Mouse (Mus musculus) forebrain, embryonic 11.5 days (tissue): ENCODE measurements around the gene Cd300ld4. TPM values are rescaled to one million over a fixed set of nuclear protein-coding genes. Genes with fewer than 3 reads are reported as not detected.

Experiments
- ATAC-seq: fragments of 200-750 bp; cut with Nextera tagmentation; replicated peaks from 2 replicates; pipeline ENCODE4 v1.8.0; 2017; ENCODE audit warnings: moderate TSS enrichment; ENCODE audit not compliant: low FRiP score
- DNase-seq: peaks from one replicate; pipeline ENCODE4 v3.0.0-alpha.2; 2017; ENCODE audit warnings: low spot score
- H3K27ac ChIP-seq: fragments of 300-500 bp; sonication (generic); 2 replicates; pipeline ENCODE4 v1.5.1; 2014; ENCODE audit warnings: low read depth, low read length
- H3K27me3 ChIP-seq: fragments of 300-500 bp; sonication (generic); 2 replicates; pipeline ENCODE4 v1.6.1; 2014; ENCODE audit warnings: mild to moderate bottlenecking, low read length, mixed read lengths; ENCODE audit not compliant: control insufficient read depth, insufficient read depth
- H3K36me3 ChIP-seq: fragments of 300-500 bp; sonication (generic); 2 replicates; pipeline ENCODE4 v1.6.1; 2014; ENCODE audit warnings: mild to moderate bottlenecking, low read length, moderate library complexity, mixed read lengths; ENCODE audit not compliant: control insufficient read depth, insufficient read depth
- H3K4me1 ChIP-seq: fragments of 300-500 bp; sonication (generic); replicated peaks from 2 replicates; pipeline ENCODE4 v1.6.1; 2014; ENCODE audit warnings: low read length, mixed read lengths; ENCODE audit not compliant: control insufficient read depth, insufficient read depth
- H3K4me2 ChIP-seq: fragments of 300-500 bp; sonication (generic); 2 replicates; pipeline ENCODE4 v1.6.1; 2014; ENCODE audit warnings: low read depth, mild to moderate bottlenecking, low read length, moderate library complexity, mixed read lengths; ENCODE audit not compliant: severe bottlenecking
- H3K4me3 ChIP-seq: fragments of 300-500 bp; sonication (generic); 2 replicates; pipeline ENCODE4 v1.5.1; 2014; ENCODE audit warnings: low read depth, low read length
- H3K9ac ChIP-seq: fragments of 300-500 bp; sonication (generic); 2 replicates; pipeline ENCODE4 v1.6.1; 2014; ENCODE audit warnings: low read length
- H3K9me3 ChIP-seq: fragments of 300-500 bp; sonication (generic); 2 replicates; pipeline ENCODE4 v1.6.1; 2016; ENCODE audit warnings: low read length, mixed read lengths; ENCODE audit not compliant: control insufficient read depth
- WGBS: fragments of 180-500 bp; shearing (Covaris S2); extraction: QIAGEN DNeasy Blood & Tissue Kit; methylation state at CpG from one replicate; pipeline ENCODE4 v1.1.7; 2014; 5-methylcytosine and 5-hydroxymethylcytosine counted together
- polyA plus RNA-seq: library from polyadenylated mRNA; unstranded; fragments of >200 nt; fragmentation: Nextera tagmentation; extraction: Ambion mirVana; gene quantifications from 2 replicates; pipeline ENCODE4 v1.2.1, GENCODE M21; 2014

The Cd300ld4 gene
- polyA plus RNA-seq, 1 experiment from 2014 or later = not detected

DNA sequence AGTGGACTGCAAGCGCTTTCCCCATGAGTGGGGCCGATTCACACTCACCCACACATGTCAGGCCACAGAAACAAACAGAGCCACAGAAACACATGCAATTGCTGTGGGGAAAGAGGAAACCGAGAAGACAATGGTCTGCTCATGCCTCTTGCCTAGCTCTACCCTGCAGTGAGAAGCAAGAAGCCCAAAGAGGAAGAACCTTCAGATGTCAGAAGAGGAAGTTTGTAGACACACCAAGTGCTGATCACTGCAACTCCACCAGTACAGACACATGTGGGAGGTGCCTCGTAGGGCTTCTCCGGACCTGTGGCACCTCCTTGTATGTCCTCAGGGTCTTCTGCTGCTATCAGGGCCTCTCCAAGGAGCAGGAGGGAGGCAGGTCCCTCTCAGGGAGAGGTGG, 22.7 kb downstream of the Cd300ld4 start:
- Histone ChIP-seq H3K36me3 (no peaks in the 10 kb centered on the region), H3K9me3 (no peaks in the 10 kb centered on the region), H3K27ac (no peak overlapping the region), H3K4me1 (no peaks in the 10 kb centered on the region), H3K4me2 (no peak overlapping the region), H3K4me3 (no peak overlapping the region), H3K27me3 (no peaks in the 10 kb centered on the region), H3K9ac (no peak overlapping the region)
- 80% methylated on average over 5 of the region's 5 CpGs for WGBS
- ATAC-seq = no peak
- no peak for DNase-seq

GRCm38 (mm10) chr11:115001474-115002040, 25.3 kb downstream of the Cd300ld4 start, which contains the start of gene Cd300c2:
Gene Cd300c2, minus strand, starts transcription at chr11:115001880.
- Histone ChIP-seq H3K4me3 (no peak within 1 kb of the TSS), H3K36me3 (no peaks in the 10 kb centered on the region), H3K27ac (no peak within 1 kb of the TSS), H3K27me3 (no peaks in the 10 kb centered on the region), H3K4me1 (no peaks in the 10 kb centered on the region), H3K4me2 (no peak within 1 kb of the TSS), H3K9ac (no peak within 1 kb of the TSS), H3K9me3 (no peaks in the 10 kb centered on the region)
- DNase-seq (no peak), ATAC-seq (no peak)
- WGBS = 85% methylated on average over 7 of the region's 7 CpGs

DNA sequence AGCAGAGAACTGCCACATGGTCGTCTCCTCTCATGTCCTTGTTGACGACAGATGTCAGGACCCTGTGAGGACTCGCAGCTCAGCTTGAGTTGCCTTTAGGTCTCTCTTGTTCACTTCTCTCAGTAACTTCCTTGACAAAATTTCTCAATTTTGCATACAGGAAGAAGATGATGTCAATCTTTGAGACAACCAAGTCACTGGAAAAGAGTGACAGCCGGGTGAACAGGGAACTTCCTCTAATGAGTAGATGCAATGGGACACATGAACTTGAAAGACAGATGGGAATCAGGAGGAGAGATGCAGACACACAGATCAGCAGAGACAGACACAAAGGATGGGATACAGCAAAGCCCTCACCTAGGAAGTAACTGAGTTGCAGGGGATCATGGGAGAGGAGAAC, 37.0 kb downstream of the Cd300ld4 start, which contains the start of gene Cd300ld:
Gene Cd300ld, minus strand, starts transcription at position 130 of the 400 bp plus-strand sequence.
- no peaks in the 10 kb centered on the region for H3K36me3 ChIP-seq
- no peak for DNase-seq
- WGBS = 84% methylated on average over 4 of the region's 4 CpGs
- H3K9ac ChIP-seq = no peak within 1 kb of the TSS
- ATAC-seq = no peak
- H3K9me3 ChIP-seq = no peaks in the 10 kb centered on the region
- no peak within 1 kb of the TSS for H3K4me3 ChIP-seq
- no peak within 1 kb of the TSS for H3K27ac ChIP-seq
- no peak within 1 kb of the TSS for H3K4me2 ChIP-seq
- no peaks in the 10 kb centered on the region for H3K27me3 ChIP-seq
- no peaks in the 10 kb centered on the region for H3K4me1 ChIP-seq

DNA sequence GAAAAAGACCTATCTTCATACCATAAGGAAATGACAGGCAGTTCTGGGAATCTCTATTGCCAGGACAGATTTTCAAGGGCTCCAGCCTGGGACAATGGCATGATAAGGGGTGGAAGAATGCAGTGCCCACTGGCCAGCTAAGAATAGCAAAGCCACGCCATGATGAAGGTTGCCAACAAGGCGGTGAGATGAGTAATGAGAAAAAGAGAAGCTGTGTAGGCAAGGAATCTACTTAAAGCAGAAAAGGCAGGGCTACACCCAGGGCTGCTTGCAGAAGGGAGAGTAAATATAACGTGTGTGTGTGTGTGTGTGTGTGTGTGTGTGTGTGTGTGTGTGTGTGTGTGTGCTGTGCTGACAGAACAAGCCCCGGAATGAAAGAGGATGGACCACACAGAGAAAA, 44.9 kb downstream of the Cd300ld4 start:
- no peaks in the 10 kb centered on the region for H3K27me3 ChIP-seq
- H3K9me3 ChIP-seq = no peaks in the 10 kb centered on the region
- WGBS = 81% methylated on average over 4 of the region's 4 CpGs
- H3K4me3 ChIP-seq = no peak overlapping the region
- no peak overlapping the region for H3K27ac ChIP-seq
- H3K4me2 ChIP-seq = no peak overlapping the region
- H3K9ac ChIP-seq = no peak overlapping the region
- no peaks in the 10 kb centered on the region for H3K36me3 ChIP-seq
- no peaks in the 10 kb centered on the region for H3K4me1 ChIP-seq
- ATAC-seq (no peak), DNase-seq (no peak)

DNA sequence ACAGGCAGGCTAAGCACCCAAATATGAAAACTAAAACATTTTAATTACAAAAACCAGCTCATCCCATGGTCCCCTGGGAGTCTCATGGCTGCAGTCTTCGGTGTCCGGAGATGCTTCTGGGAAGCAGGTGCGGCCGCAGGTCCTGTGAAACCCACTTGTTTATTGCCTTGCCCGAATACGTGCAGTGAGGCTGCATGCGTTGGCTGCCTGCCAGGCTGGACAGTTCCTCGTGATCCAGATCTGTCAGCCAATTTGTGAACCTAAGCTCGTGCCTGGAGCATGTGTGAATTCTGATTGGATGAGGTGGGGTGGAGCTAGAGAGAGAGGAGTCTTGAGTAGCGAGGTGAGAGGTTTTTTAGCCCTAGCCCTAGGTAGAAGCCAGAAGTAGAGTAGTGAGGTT, 54.1 kb downstream of the Cd300ld4 start:
- H3K9ac ChIP-seq = no peak overlapping the region
- no peaks in the 10 kb centered on the region for H3K9me3 ChIP-seq
- H3K27ac ChIP-seq = no peak overlapping the region
- no peak overlapping the region for H3K4me2 ChIP-seq
- 89% methylated on average over 10 of the region's 10 CpGs for WGBS
- H3K4me1 ChIP-seq = no peaks in the 10 kb centered on the region
- ATAC-seq (no peak), DNase-seq (no peak)
- no peak overlapping the region for H3K4me3 ChIP-seq
- no peaks in the 10 kb centered on the region for H3K36me3 ChIP-seq
- no peaks in the 10 kb centered on the region for H3K27me3 ChIP-seq

Other genes with a start within 250 kb of the Cd300ld4 start
- 42.2 and 47.3 TPM in 2 replicates for gene Btbd17, start 231.1 kb downstream of the Cd300ld4 start, polyA plus RNA-seq
- not detected in 2 replicates for gene Gpr142, start 228.1 kb downstream of the Cd300ld4 start, polyA plus RNA-seq
- gene Gprc5c, start 175.9 kb downstream of the Cd300ld4 start, polyA plus RNA-seq = 14.1 and 14.4 TPM in 2 replicates
- 0.35 and 0.64 TPM in 2 replicates for gene Cd300a, start 137.0 kb downstream of the Cd300ld4 start, polyA plus RNA-seq
- gene Cd300lb, start 92.6 kb downstream of the Cd300ld4 start, polyA plus RNA-seq = 0.15 TPM in 1 of 2 replicates, not detected in the other
- gene Cd300c, start 57.9 kb downstream of the Cd300ld4 start, polyA plus RNA-seq = not detected in 2 replicates
- not detected in 2 replicates for gene Cd300ld, start 37.1 kb downstream of the Cd300ld4 start, polyA plus RNA-seq
- 0.65 and 0.77 TPM in 2 replicates for gene Cd300c2, start 25.1 kb downstream of the Cd300ld4 start, polyA plus RNA-seq
- not detected in 2 replicates for gene Cd300ld2, start 10.8 kb downstream of the Cd300ld4 start, polyA plus RNA-seq
- gene Cd300ld5, start 10.8 kb upstream of the Cd300ld4 start, polyA plus RNA-seq = not detected in 2 replicates
- not detected in 2 replicates for gene Cd300ld3, start 21.4 kb upstream of the Cd300ld4 start, polyA plus RNA-seq
- gene Cd300e, start 35.2 kb upstream of the Cd300ld4 start, polyA plus RNA-seq = not detected in 2 replicates
- gene Rab37, start 64.4 kb upstream of the Cd300ld4 start, polyA plus RNA-seq = 0.83 and 0.98 TPM in 2 replicates
- not detected in 2 replicates for gene Cd300lf, start 107.0 kb upstream of the Cd300ld4 start, polyA plus RNA-seq
- gene Slc9a3r1, start 136.3 kb upstream of the Cd300ld4 start, polyA plus RNA-seq = 34.3 and 35.2 TPM in 2 replicates
- gene Tmem104, start 160.5 kb upstream of the Cd300ld4 start, polyA plus RNA-seq = 8.8 and 9.2 TPM in 2 replicates
- gene Nat9, start 160.8 kb upstream of the Cd300ld4 start, polyA plus RNA-seq = 13.8 and 16.0 TPM in 2 replicates
- 0.12 TPM in 1 of 2 replicates, not detected in the other for gene Grin2c, start 240.2 kb upstream of the Cd300ld4 start, polyA plus RNA-seq